Mouse (Mus musculus): ENCODE results near the gene Nkx2-5.

The Nkx2-5 gene

GRCm38 (mm10) chr17:26838911-26839717 is 5.7 kb downstream of the Nkx2-5 start:
- in situ Hi-C loops (cut with MboI, MseI) = no loop called here

DNA sequence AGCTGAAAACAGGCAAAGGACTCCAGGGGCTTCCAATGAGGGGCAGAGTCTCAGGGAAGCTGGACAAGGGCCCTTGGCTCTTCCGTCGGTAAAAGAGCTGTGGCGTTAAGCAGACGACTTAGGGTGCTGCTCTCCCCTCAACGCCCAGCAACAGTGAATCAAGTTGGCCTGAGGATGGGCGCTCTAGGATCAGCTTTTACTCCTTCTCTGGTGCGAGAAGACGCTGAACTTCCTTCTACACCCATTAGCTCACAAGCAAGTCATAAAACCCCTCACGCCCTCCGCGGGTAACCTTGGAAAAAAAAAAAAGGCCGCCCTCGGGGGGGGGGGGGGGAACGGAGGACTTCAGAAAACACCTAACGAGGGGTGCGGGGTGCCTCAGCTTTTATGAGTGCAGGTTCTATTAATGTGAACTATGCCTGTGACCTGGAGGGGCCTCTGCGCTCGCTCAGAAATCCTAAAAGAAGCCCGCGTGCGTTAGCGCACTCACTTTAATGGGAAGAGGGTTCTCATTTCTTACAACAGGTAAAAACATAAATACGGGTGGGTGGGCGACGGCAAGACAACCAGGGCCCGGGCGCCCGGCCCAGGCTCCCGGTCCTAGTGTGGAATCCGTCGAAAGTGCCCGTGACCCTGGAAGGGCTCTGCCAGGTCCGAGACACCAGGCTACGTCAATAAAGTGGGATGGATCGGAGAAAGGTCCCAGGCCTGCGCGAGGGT is 6.5 kb downstream of the Nkx2-5 start:
- in situ Hi-C loops (cut with MboI, MseI) = no loop called here

GRCm38 (mm10) chr17:26837546-26837985 is 7.2 kb downstream of the Nkx2-5 start:
- in situ Hi-C loops (cut with MboI, MseI) = no loop called here

DNA sequence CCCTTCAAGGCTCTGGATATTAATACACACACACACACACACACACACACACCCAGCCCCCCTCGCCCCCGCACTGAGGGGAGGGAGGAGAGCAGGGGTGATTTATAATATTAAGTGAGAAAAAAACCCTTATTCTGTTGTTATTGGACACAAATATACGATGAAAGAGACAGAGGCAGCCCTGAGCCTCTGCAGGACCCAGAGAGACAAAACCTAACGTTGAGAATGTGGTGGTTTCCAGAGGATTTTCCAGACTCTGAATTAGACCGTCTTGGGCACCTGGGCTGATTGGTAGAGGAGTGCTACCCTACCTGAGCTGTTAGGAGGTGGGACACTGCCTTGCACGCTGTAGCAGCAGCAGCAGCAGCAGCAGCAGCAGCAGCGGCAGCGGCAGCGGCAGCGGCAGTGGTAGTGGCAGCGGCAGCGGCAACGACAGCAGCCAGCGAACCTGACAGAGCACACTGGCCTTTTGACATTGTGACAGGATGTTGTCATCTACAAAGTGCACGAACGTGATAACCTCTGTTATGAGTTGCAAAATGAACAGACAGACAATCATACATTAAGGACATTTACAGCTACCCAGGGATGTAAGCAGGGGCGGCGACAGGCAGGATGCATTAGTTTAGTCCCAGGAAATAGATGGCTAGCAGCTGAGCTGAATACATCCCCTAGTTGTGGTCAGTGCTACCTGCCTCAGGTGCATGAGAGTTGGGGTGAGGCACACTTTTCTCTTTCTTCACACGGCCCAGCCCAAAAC is 7.8 kb downstream of the Nkx2-5 start:
- in situ Hi-C loops (cut with MboI, MseI) = no loop called here

DNA sequence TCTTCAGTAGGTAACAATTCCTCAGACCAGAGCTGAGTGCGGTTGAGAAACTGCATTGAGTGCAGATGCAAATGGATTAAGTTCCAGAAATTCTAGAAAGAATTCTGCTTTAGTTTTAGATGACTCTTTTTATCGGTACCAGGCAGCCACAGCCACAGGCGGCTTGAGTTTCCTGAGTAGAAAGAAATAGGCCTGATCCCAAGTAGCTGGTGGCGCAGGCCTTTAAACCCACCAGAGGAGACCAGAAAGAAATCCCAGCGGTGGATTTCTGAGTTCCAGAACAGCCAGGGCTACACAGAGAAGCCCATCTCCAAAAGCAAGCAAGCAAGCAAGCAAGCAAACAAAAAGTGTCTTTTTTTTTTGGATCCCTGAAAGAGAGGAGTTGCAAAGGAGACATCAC is 8.4 kb downstream of the Nkx2-5 start:
- in situ Hi-C loops (cut with MboI, MseI) = no loop called here

- in situ Hi-C loops (cut with MboI, MseI) = no loop called here
Measured at GRCm38 (mm10) chr17:26835956-26836355, 8.9 kb downstream of the Nkx2-5 start.

- in situ Hi-C loops (cut with MboI, MseI) = no loop called here
Measured at GRCm38 (mm10) chr17:26834966-26835755, 9.6 kb downstream of the Nkx2-5 start.

- in situ Hi-C loops (cut with MboI, MseI) = no loop called here
Measured at GRCm38 (mm10) chr17:26834302-26834965, 10.4 kb downstream of the Nkx2-5 start.

DNA sequence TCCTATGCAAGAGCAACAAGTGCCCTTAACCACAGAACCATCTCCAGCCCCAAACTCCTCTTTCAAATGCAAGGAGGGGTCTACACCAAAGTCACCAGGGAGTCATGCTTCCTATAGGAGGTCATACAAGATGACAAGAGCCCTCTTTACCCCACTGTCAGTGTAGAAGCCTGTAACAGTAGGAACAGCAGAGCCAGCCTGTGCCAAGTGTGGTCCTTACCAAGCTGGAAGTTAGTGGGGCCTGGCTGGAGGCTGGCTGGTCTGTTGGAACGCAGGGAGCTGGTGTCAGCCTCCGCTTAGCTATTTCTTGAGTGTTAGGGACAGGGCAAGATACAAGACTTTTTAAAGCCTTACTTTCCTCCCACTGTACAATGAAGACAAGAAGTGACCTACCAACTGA is 11.0 kb downstream of the Nkx2-5 start:
- in situ Hi-C loops (cut with MboI, MseI) = no loop called here

DNA sequence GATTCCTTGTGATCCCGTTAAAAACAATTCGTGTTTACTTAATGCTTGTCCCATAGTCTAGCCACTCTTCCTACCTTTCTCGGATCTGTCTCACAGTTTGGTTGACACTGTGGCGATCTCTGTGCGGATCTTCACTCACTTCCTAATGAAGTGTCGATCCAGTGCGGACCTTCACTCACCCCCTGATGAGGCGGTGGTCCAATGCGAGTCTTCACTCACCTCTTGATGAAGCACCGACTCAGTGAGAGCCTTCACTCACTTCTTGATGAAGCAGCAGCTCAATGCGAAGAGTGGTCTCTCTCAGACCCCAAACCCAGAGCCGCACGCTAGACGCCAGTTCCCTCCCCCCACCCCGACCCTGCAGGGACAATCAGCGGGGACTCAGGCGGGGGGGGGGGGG is 18.7 kb downstream of the Nkx2-5 start:
- in situ Hi-C loops (cut with MboI, MseI) = no loop called here

DNA sequence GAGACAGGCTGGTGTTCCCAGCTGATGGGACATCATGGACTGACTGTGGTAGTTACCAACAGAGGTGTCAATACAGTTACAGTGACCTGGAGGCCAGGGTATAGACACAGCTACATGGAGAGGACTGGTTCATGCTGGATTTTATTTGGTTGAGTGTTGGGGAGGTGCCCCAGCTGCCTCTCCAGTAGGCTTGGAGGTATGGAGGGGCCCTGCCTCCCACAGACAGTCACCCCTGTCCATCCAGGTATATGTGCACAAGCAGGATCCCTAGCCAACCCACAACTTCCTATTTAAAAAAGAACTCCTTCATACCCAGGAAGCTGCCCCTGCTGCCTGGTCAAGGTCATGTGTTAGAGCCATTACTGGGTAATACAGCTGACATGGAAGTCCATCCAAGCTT is 27.0 kb downstream of the Nkx2-5 start:
- in situ Hi-C loops (cut with MboI, MseI) = loop anchor here in 1 of 2 experiments (10.0 kb wide), 1 partner anchor 1067 kb away; no protein-coding TSS in a partner anchor

GRCm38 (mm10) chr17:26816810-26817209 is 28.0 kb downstream of the Nkx2-5 start:
- in situ Hi-C loops (cut with MboI, MseI) = loop anchor here in 1 of 2 experiments (10.0 kb wide), 1 partner anchor 1068 kb away; no protein-coding TSS in a partner anchor

DNA sequence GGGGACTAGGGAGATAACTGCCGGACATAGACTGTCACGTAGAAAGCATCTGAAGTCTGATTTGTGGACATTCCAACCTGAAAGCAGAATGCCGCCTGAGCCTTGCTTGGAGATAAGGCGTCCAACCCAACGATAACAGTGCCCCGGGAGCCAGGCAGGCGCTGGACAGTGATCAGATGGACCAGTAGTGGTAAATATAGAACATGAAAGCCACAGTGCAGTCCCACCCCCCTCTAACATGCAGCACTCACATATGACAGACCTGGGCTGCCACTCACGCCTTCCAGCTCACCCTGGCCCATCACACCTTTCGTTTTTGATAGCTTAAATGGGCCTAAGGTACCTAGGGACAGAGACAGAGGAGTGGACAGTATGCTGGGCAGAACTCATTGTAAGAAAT is 31.3 kb downstream of the Nkx2-5 start:
- in situ Hi-C loops (cut with MboI, MseI) = loop anchor here in 1 of 2 experiments (10.0 kb wide), 1 partner anchor 1071 kb away; no protein-coding TSS in a partner anchor

DNA sequence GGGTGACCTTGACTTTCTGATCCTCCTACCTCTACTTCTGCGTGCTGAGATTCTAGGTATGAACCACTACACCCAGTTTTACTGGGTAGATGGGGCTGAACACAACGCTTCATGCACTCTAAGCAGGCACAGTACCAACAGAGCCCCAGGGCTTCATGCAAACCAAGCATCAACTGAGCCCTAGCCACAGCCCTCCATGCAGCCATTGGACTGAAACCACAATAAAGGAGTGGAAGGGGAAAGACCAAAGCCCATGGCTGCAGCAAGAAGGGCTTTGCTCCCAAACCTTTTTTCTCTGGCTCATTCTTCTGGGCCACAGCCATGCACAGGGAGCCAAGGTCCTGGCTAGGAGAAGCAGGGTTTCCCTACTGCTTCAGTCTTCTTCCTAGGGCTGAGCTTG is 32.2 kb downstream of the Nkx2-5 start:
- in situ Hi-C loops (cut with MboI, MseI) = loop anchor here in 1 of 2 experiments (10.0 kb wide), 1 partner anchor 1072 kb away; no protein-coding TSS in a partner anchor

DNA sequence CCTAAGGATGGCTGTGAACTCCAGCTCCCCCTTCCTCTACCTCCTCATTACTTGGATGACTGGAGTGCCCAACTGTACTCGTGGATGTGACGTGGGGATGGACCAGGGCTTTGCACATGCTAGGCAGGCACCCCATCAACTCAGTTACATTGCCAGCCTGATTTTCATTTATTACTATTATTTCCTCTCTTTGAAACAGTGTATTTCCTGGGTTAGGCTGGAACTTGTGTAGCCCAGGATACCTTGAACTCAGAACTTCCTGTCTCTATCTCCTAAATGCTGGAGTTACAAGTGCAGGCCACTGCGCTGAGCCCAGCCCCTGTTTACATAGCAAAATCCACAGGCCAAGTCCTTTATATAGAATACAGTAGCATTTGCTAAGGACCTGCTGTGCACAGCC is 41.9 kb downstream of the Nkx2-5 start:
- in situ Hi-C loops (cut with MboI, MseI) = no loop called here

DNA sequence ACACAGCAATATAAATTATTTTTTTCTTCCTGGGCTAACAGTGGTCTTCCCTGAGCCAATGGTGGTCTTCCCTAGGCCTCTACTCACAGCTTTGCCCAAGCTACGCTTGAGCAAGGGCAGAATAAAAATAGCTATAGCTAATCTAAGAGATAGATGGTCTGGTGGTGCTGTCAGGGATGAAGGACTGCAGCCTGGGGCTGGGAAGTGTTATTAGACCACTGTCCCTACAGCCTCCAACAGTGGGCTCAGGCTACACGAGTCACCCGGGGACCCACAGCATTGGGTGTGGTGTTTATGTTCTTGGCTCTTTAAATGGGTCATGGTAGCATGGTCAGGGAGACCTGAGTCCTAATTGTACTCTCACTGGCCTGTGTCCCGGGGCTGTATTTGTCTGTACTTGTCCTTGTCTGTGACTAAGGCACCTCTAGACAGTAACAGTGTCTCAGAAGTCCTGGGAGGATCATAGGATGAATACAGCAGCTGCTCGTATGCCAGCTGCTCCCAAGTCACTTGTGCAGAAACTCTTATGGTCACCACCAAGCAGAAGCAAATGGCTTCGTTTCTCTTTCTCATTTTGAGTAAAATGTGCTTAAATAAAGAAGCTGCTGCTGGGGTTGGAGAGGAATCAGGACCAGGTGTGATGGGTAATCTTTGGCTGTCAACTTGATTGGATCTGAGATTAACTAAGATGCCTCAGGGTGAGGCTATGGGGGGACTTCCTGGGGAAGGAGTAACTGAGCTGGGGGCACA is 47.3 kb downstream of the Nkx2-5 start:
- in situ Hi-C loops (cut with MboI, MseI) = loop anchor here in 1 of 2 experiments (10.0 kb wide), 1 partner anchor 87 kb away; no protein-coding TSS in a partner anchor

GRCm38 (mm10) chr17:26795386-26795785 is 49.4 kb downstream of the Nkx2-5 start:
- in situ Hi-C loops (cut with MboI, MseI) = loop anchor here in 1 of 2 experiments (10.0 kb wide), 1 partner anchor 89 kb away; no protein-coding TSS in a partner anchor

GRCm38 (mm10) chr17:26794744-26795143 is 50.1 kb downstream of the Nkx2-5 start:
- in situ Hi-C loops (cut with MboI, MseI) = loop anchor here in 1 of 2 experiments (10.0 kb wide), 1 partner anchor 90 kb away; no protein-coding TSS in a partner anchor

GRCm38 (mm10) chr17:26793068-26793765 is 51.6 kb downstream of the Nkx2-5 start:
- in situ Hi-C loops (cut with MboI, MseI) = loop anchor here in 1 of 2 experiments (10.0 kb wide), 1 partner anchor 92 kb away; no protein-coding TSS in a partner anchor

Data from T-helper 17 cell (primary cell).